ENCODE assay signal across 23 mouse cellular contexts in the genomic region with DNA sequence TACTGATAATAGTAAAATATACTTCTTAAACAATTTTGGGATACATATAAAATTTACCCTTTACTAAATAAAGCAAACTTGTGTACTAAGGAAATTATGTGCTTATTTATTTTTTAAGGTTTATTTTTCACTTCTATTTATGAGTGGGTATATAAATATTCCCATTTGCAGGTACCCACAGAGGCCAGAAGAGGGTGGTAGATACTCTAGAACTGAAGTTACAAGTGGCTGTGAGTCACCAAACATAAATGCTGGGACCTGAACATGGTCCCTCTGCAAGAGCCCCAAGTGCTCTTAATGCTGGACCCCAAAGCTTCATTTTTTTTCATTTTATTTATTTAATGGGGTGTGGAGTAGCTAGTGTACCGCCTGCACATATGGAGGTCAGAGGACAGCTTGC. TPM values are rescaled to one million over a fixed set of nuclear protein-coding genes. Genes with fewer than 3 reads are reported as not detected.
DNase-seq lines count a peak whose midpoint lies in the region; ATAC-seq and TF ChIP-seq lines count a peak whose summit lies in the region.
"Had no signal": no experiment of that assay in that cellular context is flagged by ENCODE, and none has a peak within 500 bp of the region (broad histone marks: within the 10 kb centered on the region; RNA-seq: fewer than 3 reads in every experiment).

No protein-coding gene starts in this region.

- H3K4me1 ChIP-seq in heart, embryonic 10.5 days = peaks cover 4% of the 10 kb centered on the region; the same call in 1 of the 2 replicates
- no peaks in the 10 kb centered on the region for H3K4me1 ChIP-seq in lung, embryonic 14.5 days (ENCODE audit: insufficient read depth)
- H3K4me1 ChIP-seq in kidney, adult 2 months (ENCODE audit: control insufficient read depth, insufficient read depth, low read length) = no peaks in the 10 kb centered on the region
- H3K4me1 ChIP-seq: heart, embryonic 15.5 days; limb, embryonic 13.5 days had no signal

- peak; percentile 51 for DNase-seq in heart, embryonic 10.5 days (ENCODE audit: low spot score)
- DNase-seq in heart, adult 9 months (ENCODE audit: low spot score in 2 of 2) = no peak
- no peak for DNase-seq in lung, embryonic 14.5 days
- DNase-seq in lung, postnatal 4 days = no peak
- peak; percentile 13 for DNase-seq in A20 (ENCODE audit: low read depth, low spot score)
- DNase-seq in kidney, adult 2 months = no peak
- DNase-seq: cerebellum, adult 18-20 months; gastrocnemius, postnatal 10 days; heart, adult 18-20 months; kidney, adult 8-10 months; kidney, postnatal 25 days; lung, postnatal 36 days; right cerebral cortex, postnatal 14 days; spleen, adult 18-20 months had no signal

- TF ChIP-seq POLR2A in kidney, adult 2 months (IDR thresholded peaks at IDR 0.05; ENCODE audit: low read depth, low read length) = no peak

- H3K36me3 ChIP-seq in heart, embryonic 10.5 days = peaks cover 31% of the 10 kb centered on the region
- H3K36me3 ChIP-seq in lung, embryonic 14.5 days (ENCODE audit: insufficient read depth) = peaks cover 35% of the 10 kb centered on the region
- no peaks in the 10 kb centered on the region for H3K36me3 ChIP-seq in kidney, adult 2 months (ENCODE audit: control insufficient read depth, insufficient read depth, low read length)

- 88% methylated on average over 1 of the region's 1 CpGs for WGBS in heart, embryonic 10.5 days
- 85% methylated on average over 1 of the region's 1 CpGs for WGBS in lung, embryonic 14.5 days
- 94% methylated on average over 1 of the region's 1 CpGs for WGBS in kidney, adult 2 months

- no peaks in the 10 kb centered on the region for H3K27me3 ChIP-seq in heart, embryonic 10.5 days (ENCODE audit: insufficient read depth, poor library complexity, severe bottlenecking)
- H3K27me3 ChIP-seq in lung, embryonic 14.5 days (ENCODE audit: insufficient read depth, low read length) = no peaks in the 10 kb centered on the region
- H3K27me3 ChIP-seq in kidney, adult 2 months (replicated peaks; ENCODE audit: control insufficient read depth, insufficient read depth, low read length) = no peaks in the 10 kb centered on the region
- H3K27me3 ChIP-seq: heart, embryonic 15.5 days; limb, embryonic 13.5 days; neural tube, embryonic 13.5 days had no signal

- no peak overlapping the region for H3K4me2 ChIP-seq in lung, embryonic 14.5 days
- H3K4me2 ChIP-seq: heart, embryonic 15.5 days; limb, embryonic 13.5 days; midbrain, embryonic 11.5 days had no signal

- TF ChIP-seq CTCF in lung, embryonic 14.5 days (IDR thresholded peaks at IDR 0.05; ENCODE audit: low read depth) = 0 out of 2 replicates have a peak, but pooled peaks have one; percentile 10
- TF ChIP-seq CTCF in kidney, adult 2 months (conservative IDR thresholded peaks at IDR 0.05; ENCODE audit: insufficient read depth, insufficient read length, low read depth, low read length) = no peak

- H3K4me3 ChIP-seq in heart, embryonic 10.5 days = no peak overlapping the region
- no peak overlapping the region for H3K4me3 ChIP-seq in lung, embryonic 14.5 days (ENCODE audit: low read depth, low read length)
- no peak overlapping the region for H3K4me3 ChIP-seq in kidney, adult 2 months (ENCODE audit: insufficient read depth, low read depth, low read length)
- H3K4me3 ChIP-seq: forebrain, embryonic 10.5 days; heart, embryonic 15.5 days; limb, embryonic 13.5 days; neural tube, embryonic 13.5 days had no signal

- H3K9ac ChIP-seq in lung, embryonic 14.5 days = no peak overlapping the region
- H3K9ac ChIP-seq: heart, embryonic 15.5 days; limb, embryonic 13.5 days; neural tube, embryonic 13.5 days had no signal

- H3K9me3 ChIP-seq in heart, embryonic 10.5 days = no peaks in the 10 kb centered on the region
- no peaks in the 10 kb centered on the region for H3K9me3 ChIP-seq in lung, embryonic 14.5 days (ENCODE audit: low read depth, low read length)
- H3K9me3 ChIP-seq: forebrain, embryonic 10.5 days; heart, embryonic 15.5 days; limb, embryonic 13.5 days; neural tube, embryonic 13.5 days had no signal

- H3K27ac ChIP-seq in heart, embryonic 10.5 days = no peak overlapping the region
- no peak overlapping the region for H3K27ac ChIP-seq in lung, embryonic 14.5 days (ENCODE audit: low read depth)
- H3K27ac ChIP-seq in kidney, adult 2 months (ENCODE audit: insufficient read depth, low read depth, low read length) = no peak overlapping the region
- H3K27ac ChIP-seq: forebrain, embryonic 10.5 days; heart, embryonic 15.5 days; hindbrain, postnatal 0 days; limb, embryonic 13.5 days; neural tube, embryonic 13.5 days had no signal

- no peak for ATAC-seq in lung, embryonic 14.5 days (ENCODE audit: insufficient read depth)
- 0 out of 2 replicates have a peak, but pooled peaks have one; percentile 37 for ATAC-seq in megakaryocyte progenitor cell, adult 5-6 weeks (replicated peaks; ENCODE audit: poor library complexity)
- ATAC-seq: hindbrain, postnatal 0 days had no signal

RNA-seq across cellular contexts. Expression of a gene that starts 1.0 kb away (rescaled TPM):
- polyA plus RNA-seq in heart, embryonic 10.5 days (2016; fragmentation: Nextera tagmentation; extraction: Ambion mirVana) = 0.46 and 1.1 TPM in 2 replicates
- 0.22 and 0.33 TPM in 2 replicates for polyA plus RNA-seq in lung, embryonic 14.5 days (2014; fragmentation: Nextera tagmentation; extraction: Ambion mirVana)
- 0.32 TPM in 1 of 2 replicates, not detected in the other for total RNA-seq in megakaryocyte progenitor cell, adult 5-6 weeks (2015)
- total RNA-seq in megakaryocyte progenitor cell, adult 5-6 weeks (2017) = not detected in 2 replicates
- 0.31 and 0.61 TPM in 2 replicates for polyA plus RNA-seq in kidney, adult 2 months (2012; rRNA removed)
- total RNA-seq: hematopoietic stem cell, adult 5-6 weeks had no signal

RNA-seq across cellular contexts. Expression of a gene that starts 5.9 kb away (rescaled TPM):
- 0.67 and 1.3 TPM in 2 replicates for polyA plus RNA-seq in heart, embryonic 10.5 days (2016; fragmentation: Nextera tagmentation; extraction: Ambion mirVana)
- polyA plus RNA-seq in lung, embryonic 14.5 days (2014; fragmentation: Nextera tagmentation; extraction: Ambion mirVana) = 0.79 TPM in 1 of 2 replicates, not detected in the other
- total RNA-seq in megakaryocyte progenitor cell, adult 5-6 weeks (2015) = 1.2 and 1.5 TPM in 2 replicates
- total RNA-seq in megakaryocyte progenitor cell, adult 5-6 weeks (2017) = 0.64 TPM in 1 of 2 replicates, not detected in the other
- polyA plus RNA-seq in kidney, adult 2 months (2012; rRNA removed) = not detected in 2 replicates
- total RNA-seq: adrenal gland, adult 18-20 months; heart, adult 18-20 months; hematopoietic stem cell, adult 5-6 weeks had no signal

RNA-seq across cellular contexts. Expression of a gene that starts 24.1 kb away (rescaled TPM):
- polyA plus RNA-seq in heart, embryonic 10.5 days (2016; fragmentation: Nextera tagmentation; extraction: Ambion mirVana) = 28.3 and 33.9 TPM in 2 replicates
- 31.9 and 33.1 TPM in 2 replicates for polyA plus RNA-seq in lung, embryonic 14.5 days (2014; fragmentation: Nextera tagmentation; extraction: Ambion mirVana)
- 20.4 and 29.3 TPM in 2 replicates for total RNA-seq in megakaryocyte progenitor cell, adult 5-6 weeks (2015)
- total RNA-seq in megakaryocyte progenitor cell, adult 5-6 weeks (2017) = 26.5 and 38.3 TPM in 2 replicates
- polyA plus RNA-seq in kidney, adult 2 months (2012; rRNA removed) = 2.0 and 2.5 TPM in 2 replicates

RNA-seq across cellular contexts. Expression of a gene that starts 24.2 kb away (rescaled TPM):
- 117 and 127 TPM in 2 replicates for polyA plus RNA-seq in heart, embryonic 10.5 days (2016; fragmentation: Nextera tagmentation; extraction: Ambion mirVana)
- 101 and 107 TPM in 2 replicates for polyA plus RNA-seq in lung, embryonic 14.5 days (2014; fragmentation: Nextera tagmentation; extraction: Ambion mirVana)
- total RNA-seq in megakaryocyte progenitor cell, adult 5-6 weeks (2015) = 62.4 and 71.2 TPM in 2 replicates
- 74.0 and 86.7 TPM in 2 replicates for total RNA-seq in megakaryocyte progenitor cell, adult 5-6 weeks (2017)
- 35.9 and 41.9 TPM in 2 replicates for polyA plus RNA-seq in kidney, adult 2 months (2012; rRNA removed)

RNA-seq across cellular contexts. Expression of a gene that starts 36.4 kb away (rescaled TPM):
- polyA plus RNA-seq in heart, embryonic 10.5 days (2016; fragmentation: Nextera tagmentation; extraction: Ambion mirVana) = 0.16 and 0.26 TPM in 2 replicates
- polyA plus RNA-seq in lung, embryonic 14.5 days (2014; fragmentation: Nextera tagmentation; extraction: Ambion mirVana) = 0.18 and 0.39 TPM in 2 replicates
- total RNA-seq in megakaryocyte progenitor cell, adult 5-6 weeks (2015) = not detected in 2 replicates
- total RNA-seq in megakaryocyte progenitor cell, adult 5-6 weeks (2017) = not detected in 2 replicates
- polyA plus RNA-seq in kidney, adult 2 months (2012; rRNA removed) = 0.08 and 0.14 TPM in 2 replicates
- total RNA-seq: adrenal gland, adult 18-20 months; gastrocnemius, postnatal 10 days; heart, adult 18-20 months; hindbrain, postnatal 0 days had no signal

Comparison
In these comparisons a context has a peak if more than half of its experiments do, and no peak if none do; other contexts are left out.
1. DNase-seq: peak in heart, embryonic 10.5 days (single experiment) and A20 (single experiment); none in heart, adult 9 months (0 of 2), lung, embryonic 14.5 days (single experiment), lung, postnatal 4 days (0 of 2) and kidney, adult 2 months (single experiment).